Mouse (Mus musculus): ENCODE measurements around the gene Cyp24a1.
A peak's percentile ranks its signal among the peaks of the same experiment; 100 is the strongest.

DNA sequence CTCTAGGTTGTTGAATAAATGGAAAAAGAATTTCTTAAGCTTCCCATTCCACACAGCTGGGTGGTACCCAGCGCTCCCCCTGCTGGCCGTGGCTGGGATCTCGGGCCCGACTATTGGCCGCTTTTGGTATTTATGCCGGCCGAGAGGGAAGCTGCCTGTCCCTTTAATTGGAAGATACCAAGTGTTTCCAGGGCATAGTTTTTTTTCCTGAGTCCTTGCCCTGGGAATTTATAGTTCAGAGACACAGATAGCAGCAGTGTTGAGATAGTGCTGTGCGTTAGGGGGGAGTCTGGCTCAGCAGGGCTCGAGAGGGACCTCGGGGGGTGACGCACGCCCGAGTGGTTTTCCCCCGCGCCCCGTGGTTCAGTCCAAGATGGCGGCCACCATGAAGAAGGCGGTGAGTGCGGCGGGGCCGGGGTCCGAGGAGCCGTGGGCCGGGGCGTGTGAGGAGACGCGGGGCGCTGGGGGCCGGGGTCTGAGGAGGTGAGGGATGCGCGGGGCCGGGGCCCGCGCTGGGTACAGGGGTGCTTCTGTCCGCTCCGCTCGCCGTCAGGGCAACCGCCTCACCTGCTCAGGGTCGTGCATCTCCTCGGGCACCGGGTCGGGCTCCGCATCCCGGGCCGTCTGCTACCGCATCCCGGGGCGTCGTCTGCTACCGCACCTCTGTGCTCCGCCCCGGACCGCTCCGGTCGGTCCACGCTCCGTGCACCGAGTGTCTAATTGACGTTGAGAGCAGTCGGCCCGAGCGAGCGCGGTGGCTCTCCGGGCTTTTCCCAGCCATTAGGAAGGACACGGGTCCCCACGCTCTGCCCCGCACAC, 14.3 kb upstream of the Cyp24a1 start:
- TF ChIP-seq TCF12 (IDR thresholded peaks at IDR 0.05; ENCODE audit: insufficient read depth, poor library complexity, severe bottlenecking): no peak
- TF ChIP-seq POLR2A (IDR thresholded peaks at IDR 0.05; ENCODE audit: insufficient read length, low read depth): peak; percentile 69
- TF ChIP-seq TCF3 (IDR thresholded peaks at IDR 0.05; ENCODE audit: insufficient read length, low read depth): no peak
- TF ChIP-seq REST (IDR thresholded peaks at IDR 0.05; ENCODE audit: insufficient read depth, insufficient read length): no peak
- no peak for TF ChIP-seq MYOD1 (IDR thresholded peaks at IDR 0.05; ENCODE audit: control insufficient read depth in 1 of 3, insufficient read length in 2 of 3, low read depth in 2 of 3)
- no peak for TF ChIP-seq USF1 (IDR thresholded peaks at IDR 0.05; ENCODE audit: low read depth)
- peak in 1 of 3 experiments; percentile 9 for TF ChIP-seq MYOG (IDR thresholded peaks at IDR 0.05; ENCODE audit: control insufficient read depth in 1 of 3, insufficient read depth in 1 of 3, insufficient read length in 2 of 3, low read depth in 2 of 3)
- TF ChIP-seq MAX (IDR thresholded peaks at IDR 0.05; ENCODE audit: low read depth): no peak

Measured in myocyte (in vitro differentiated cells).